Mouse (Mus musculus) midbrain, embryonic 13.5 days (tissue): ENCODE measurements around the gene Mospd3. TPM values are rescaled to one million over a fixed set of nuclear protein-coding genes. Genes with fewer than 3 reads are reported as not detected.
A peak's percentile ranks its signal among the peaks of the same experiment; 100 is the strongest.

Source experiments
- ATAC-seq: fragments of 200-750 bp; cut with Nextera tagmentation; 2 replicates; pipeline ENCODE4 v1.8.0; 2017; ENCODE audit warnings: mild to moderate bottlenecking, moderate TSS enrichment, moderate library complexity
- H3K27ac ChIP-seq: fragments of 300-500 bp; sonication (generic); 2 replicates; pipeline ENCODE4 v1.5.1; 2015; ENCODE audit warnings: inconsistent platforms, mild to moderate bottlenecking, moderate library complexity
- H3K27me3 ChIP-seq: fragments of 300-500 bp; sonication (generic); 2 replicates; pipeline ENCODE4 v1.6.1; 2015; ENCODE audit warnings: mild to moderate bottlenecking, inconsistent platforms
- H3K36me3 ChIP-seq: fragments of 300-500 bp; sonication (generic); 2 replicates; pipeline ENCODE4 v1.6.1; 2015; ENCODE audit warnings: mild to moderate bottlenecking, inconsistent platforms
- H3K4me1 ChIP-seq: fragments of 300-500 bp; sonication (generic); replicated peaks from 2 replicates; pipeline ENCODE4 v1.6.1; 2015; ENCODE audit warnings: inconsistent platforms
- H3K4me2 ChIP-seq: fragments of 300-500 bp; sonication (generic); replicated peaks from 2 replicates; pipeline ENCODE4 v1.6.1; 2015; ENCODE audit warnings: moderate library complexity, mild to moderate bottlenecking, inconsistent platforms
- H3K4me3 ChIP-seq: fragments of 300-500 bp; sonication (generic); replicated peaks from 2 replicates; pipeline ENCODE4 v1.5.1; 2015; ENCODE audit warnings: mild to moderate bottlenecking, inconsistent platforms
- H3K9ac ChIP-seq: fragments of 300-500 bp; sonication (generic); replicated peaks from 2 replicates; pipeline ENCODE4 v1.6.1; 2015; ENCODE audit warnings: mild to moderate bottlenecking, inconsistent platforms
- H3K9me3 ChIP-seq: fragments of 300-500 bp; sonication (generic); 2 replicates; pipeline ENCODE4 v1.6.1; 2016; ENCODE audit warnings: mild to moderate bottlenecking, inconsistent platforms
- WGBS: fragments of 180-500 bp; shearing (Covaris S2); methylation state at CpG from one replicate; pipeline ENCODE4 v1.1.7; 2015; 5-methylcytosine and 5-hydroxymethylcytosine counted together
- polyA plus RNA-seq: library from polyadenylated mRNA; unstranded; fragments of >200 nt; fragmentation: Nextera tagmentation; extraction: Ambion mirVana; gene quantifications from 2 replicates; pipeline ENCODE4 v1.2.1, GENCODE M21; 2015

Mospd3 gene
- polyA plus RNA-seq, 1 experiment from 2014 or later: 43.1 TPM

GRCm38 (mm10) chr5:137613550-137613949 lies 12.7 kb upstream of the Mospd3 start, which contains the start of gene Pcolce:
Pcolce (minus strand) TSS chr5:137613784.
- no peaks in the 10 kb centered on the region for H3K36me3 ChIP-seq
- H3K27me3 ChIP-seq: peaks cover 11% of the 10 kb centered on the region
- no peak within 1 kb of the TSS for H3K4me2 ChIP-seq
- WGBS: 69% methylated on average over 11 of the region's 11 CpGs
- no peak within 1 kb of the TSS for H3K4me3 ChIP-seq
- no peaks in the 10 kb centered on the region for H3K9me3 ChIP-seq
- H3K27ac ChIP-seq: 0 out of 2 replicates have a peak within 1 kb of the TSS, but pooled peaks have one; percentile 19
- peaks cover 29% of the 10 kb centered on the region for H3K4me1 ChIP-seq
- peak within 1 kb of the TSS; percentile 32; the same call in 1 of the 2 replicates for H3K9ac ChIP-seq
- no peak for ATAC-seq

GRCm38 (mm10) chr5:137613076-137613475 lies 12.2 kb upstream of the Mospd3 start:
- Histone ChIP-seq H3K4me3 (no peak overlapping the region), H3K4me2 (no peak overlapping the region), H3K9me3 (no peaks in the 10 kb centered on the region), H3K4me1 (peaks cover 34% of the 10 kb centered on the region), H3K27ac (0 out of 2 replicates have a peak overlapping the region, but pooled peaks have one; percentile 19), H3K27me3 (peaks cover 16% of the 10 kb centered on the region), H3K9ac (peak overlapping the region; percentile 32; the same call in 1 of the 2 replicates), H3K36me3 (no peaks in the 10 kb centered on the region)
- ATAC-seq: no peak
- WGBS: 61% methylated on average over 5 of the region's 5 CpGs

GRCm38 (mm10) chr5:137611245-137611602 lies 10.4 kb upstream of the Mospd3 start:
- Histone ChIP-seq H3K4me1 (peaks cover 38% of the 10 kb centered on the region), H3K4me3 (no peak overlapping the region), H3K27me3 (peaks cover 29% of the 10 kb centered on the region), H3K4me2 (no peak overlapping the region), H3K36me3 (no peaks in the 10 kb centered on the region), H3K9ac (peak overlapping the region; percentile 52), H3K9me3 (no peaks in the 10 kb centered on the region), H3K27ac (peak overlapping the region; percentile 47)
- 26% methylated on average over 6 of the region's 6 CpGs for WGBS
- no peak for ATAC-seq

- Histone ChIP-seq H3K4me2 (no peak overlapping the region), H3K4me1 (peaks cover 38% of the 10 kb centered on the region), H3K4me3 (no peak overlapping the region), H3K27ac (peak overlapping the region; percentile 47), H3K36me3 (no peaks in the 10 kb centered on the region), H3K27me3 (peaks cover 29% of the 10 kb centered on the region), H3K9me3 (no peaks in the 10 kb centered on the region), H3K9ac (peak overlapping the region; percentile 52)
- peak; percentile 49 for ATAC-seq
- 21% methylated on average over 12 of the region's 12 CpGs for WGBS
These were observed 9.8 kb upstream of the Mospd3 start for GRCm38 (mm10) chr5:137610548-137611244.

DNA sequence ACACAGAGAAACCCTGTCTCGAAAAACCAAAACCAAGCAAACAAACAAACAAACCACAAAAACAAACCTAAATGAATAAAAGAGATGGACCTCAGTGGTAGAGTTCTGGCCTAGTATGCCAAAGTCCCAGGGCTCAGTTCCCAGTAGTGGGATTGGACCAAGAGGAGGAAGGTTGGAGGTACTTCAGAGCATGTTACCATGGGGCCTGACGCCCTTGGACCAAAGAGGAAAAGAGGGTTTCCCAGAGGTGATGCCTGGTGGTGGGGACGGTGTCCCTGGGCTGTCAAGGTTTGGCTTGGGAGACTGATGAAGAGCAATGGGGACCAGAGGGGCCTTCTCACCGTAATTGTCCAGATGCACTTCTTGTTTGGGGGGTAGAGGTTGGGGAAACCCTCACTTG lies 9.2 kb upstream of the Mospd3 start:
- Histone ChIP-seq H3K9ac (no peak overlapping the region), H3K36me3 (no peaks in the 10 kb centered on the region), H3K4me2 (no peak overlapping the region), H3K27me3 (peaks cover 29% of the 10 kb centered on the region), H3K9me3 (no peaks in the 10 kb centered on the region), H3K4me3 (no peak overlapping the region), H3K4me1 (peaks cover 38% of the 10 kb centered on the region), H3K27ac (no peak overlapping the region)
- 78% methylated on average over 4 of the region's 4 CpGs for WGBS
- no peak for ATAC-seq

DNA sequence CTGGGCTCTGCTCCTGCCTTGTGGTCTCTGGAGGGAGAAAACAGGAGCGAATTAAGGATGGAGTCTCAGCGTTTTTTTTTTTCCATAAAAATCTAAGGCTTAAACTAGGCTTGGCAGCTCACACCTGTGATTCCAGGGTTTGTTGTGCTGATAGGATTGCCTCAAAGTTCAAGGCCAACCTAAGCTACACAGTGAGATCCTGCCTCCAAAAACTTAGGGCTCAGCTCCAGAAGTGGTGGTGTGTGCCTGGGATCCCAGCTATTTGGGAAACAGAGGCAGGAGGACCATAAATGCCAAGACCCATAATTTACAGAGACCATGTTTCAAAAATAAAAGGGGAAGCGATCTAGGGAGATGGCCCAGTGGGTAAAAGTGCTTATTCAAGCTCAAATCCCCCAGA lies 8.4 kb upstream of the Mospd3 start:
- no peaks in the 10 kb centered on the region for H3K36me3 ChIP-seq
- H3K4me2 ChIP-seq: no peak overlapping the region
- H3K4me1 ChIP-seq: peaks cover 38% of the 10 kb centered on the region
- H3K27ac ChIP-seq: no peak overlapping the region
- peaks cover 29% of the 10 kb centered on the region for H3K27me3 ChIP-seq
- H3K9me3 ChIP-seq: no peaks in the 10 kb centered on the region
- no peak for ATAC-seq
- no peak overlapping the region for H3K9ac ChIP-seq
- WGBS: 66% methylated on average over 3 of the region's 3 CpGs
- no peak overlapping the region for H3K4me3 ChIP-seq

- H3K4me3 ChIP-seq: no peak overlapping the region
- no peak overlapping the region for H3K27ac ChIP-seq
- H3K36me3 ChIP-seq: no peaks in the 10 kb centered on the region
- no peak for ATAC-seq
- peaks cover 43% of the 10 kb centered on the region for H3K4me1 ChIP-seq
- peak overlapping the region; percentile 39; the same call in 1 of the 2 replicates for H3K9ac ChIP-seq
- peaks cover 29% of the 10 kb centered on the region for H3K27me3 ChIP-seq
- no peaks in the 10 kb centered on the region for H3K9me3 ChIP-seq
- peak overlapping the region; percentile 36 for H3K4me2 ChIP-seq
- WGBS: 19% methylated on average over 23 of the region's 23 CpGs
These were observed 7.9 kb upstream of the Mospd3 start for GRCm38 (mm10) chr5:137608654-137609190.

DNA sequence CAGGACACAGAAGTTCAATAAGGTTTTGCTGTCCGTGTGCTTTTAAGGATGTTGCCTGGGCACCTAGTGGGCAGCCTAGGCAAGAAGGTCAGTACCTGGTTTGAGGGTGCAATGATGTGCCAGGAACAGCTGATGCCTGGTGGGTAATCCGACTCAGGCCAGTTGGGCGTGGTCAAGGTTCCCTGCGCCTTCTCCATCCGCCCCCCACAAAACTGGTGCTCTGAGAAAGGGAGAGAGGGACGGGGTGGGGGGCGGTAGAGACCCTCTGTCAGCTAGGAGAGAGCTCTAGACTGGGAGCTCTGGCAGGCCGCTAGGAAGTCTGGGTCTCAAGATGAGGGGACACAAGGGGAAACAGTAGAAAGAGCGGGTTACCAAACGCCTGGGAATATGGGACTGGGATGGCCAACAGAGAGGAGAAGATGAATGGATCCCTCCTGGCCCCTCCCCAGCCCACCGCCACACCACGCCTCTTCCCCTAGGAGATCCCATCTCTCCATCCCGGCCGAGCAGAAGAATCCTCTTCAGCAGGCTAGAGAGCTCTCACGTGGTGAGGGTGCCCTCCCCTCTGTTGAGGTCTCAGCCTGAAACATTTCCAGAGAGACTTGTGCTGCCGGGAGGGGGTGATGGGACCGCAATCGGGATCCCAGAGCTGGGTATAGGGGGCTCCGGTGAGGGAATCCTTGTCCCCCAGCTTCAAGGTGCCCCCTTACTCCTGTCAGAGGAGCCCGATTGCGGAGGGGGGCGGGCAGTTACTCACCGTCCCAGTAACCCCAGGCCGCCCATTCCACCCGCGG lies 7.2 kb upstream of the Mospd3 start:
- peaks cover 48% of the 10 kb centered on the region for H3K4me1 ChIP-seq
- H3K4me2 ChIP-seq: peak overlapping the region; percentile 36
- 9% methylated on average over 26 of the region's 26 CpGs for WGBS
- H3K27ac ChIP-seq: no peak overlapping the region
- peaks cover 29% of the 10 kb centered on the region for H3K27me3 ChIP-seq
- no peaks in the 10 kb centered on the region for H3K9me3 ChIP-seq
- H3K4me3 ChIP-seq: no peak overlapping the region
- ATAC-seq: no peak
- no peaks in the 10 kb centered on the region for H3K36me3 ChIP-seq
- H3K9ac ChIP-seq: peak overlapping the region; percentile 39

DNA sequence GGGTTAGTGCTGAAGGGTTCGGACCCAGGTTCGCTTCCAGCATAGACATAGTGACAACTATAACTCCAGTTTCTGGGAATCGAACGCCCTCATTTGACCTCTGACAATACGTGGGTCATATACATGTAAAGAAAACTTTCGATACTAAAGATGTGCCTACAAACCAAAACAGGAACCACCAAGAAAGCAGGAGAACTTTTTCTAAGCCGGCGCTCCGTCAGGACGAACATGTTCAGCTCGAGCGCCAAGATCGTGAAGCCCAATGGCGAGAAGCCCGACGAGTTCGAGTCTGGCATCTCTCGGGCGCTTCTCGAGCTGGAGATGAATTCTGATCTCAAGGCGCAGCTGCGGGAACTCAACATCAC lies 489 bp upstream of the Mospd3 start:
- Histone ChIP-seq H3K4me1 (peaks cover 42% of the 10 kb centered on the region), H3K9ac (peak overlapping the region; percentile 63), H3K27me3 (no peaks in the 10 kb centered on the region), H3K27ac (no peak overlapping the region), H3K4me3 (peak overlapping the region; percentile 69), H3K4me2 (peak overlapping the region; percentile 87), H3K36me3 (peaks cover 15% of the 10 kb centered on the region), H3K9me3 (no peaks in the 10 kb centered on the region)
- ATAC-seq: no peak
- WGBS: under 1% methylated on average over 22 of the region's 22 CpGs

DNA sequence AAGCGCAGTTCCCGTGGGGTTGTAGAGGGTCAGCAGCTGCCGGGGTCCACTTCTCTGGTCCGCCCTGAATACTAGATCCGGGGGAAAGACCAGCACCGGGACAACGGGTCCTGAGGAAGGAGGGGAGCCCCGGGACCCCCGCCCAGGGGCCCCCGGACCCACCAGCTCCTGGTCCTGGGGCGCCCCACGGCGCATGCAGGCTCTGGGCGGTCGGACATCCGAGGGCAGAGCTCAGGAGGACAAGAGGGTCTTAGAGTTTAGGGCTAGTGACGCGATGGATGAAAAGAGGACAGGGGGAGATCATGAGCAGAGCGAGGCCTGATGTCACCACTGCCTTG lies 608 bp downstream of the Mospd3 start:
- 2% methylated on average over 19 of the region's 19 CpGs for WGBS
- H3K36me3 ChIP-seq: peaks cover 15% of the 10 kb centered on the region
- H3K4me1 ChIP-seq: peaks cover 42% of the 10 kb centered on the region
- H3K9me3 ChIP-seq: no peaks in the 10 kb centered on the region
- H3K27ac ChIP-seq: peak overlapping the region; percentile 84
- peak overlapping the region; percentile 82 for H3K9ac ChIP-seq
- no peak; the same call in 1 of the 2 replicates for ATAC-seq
- peak overlapping the region; percentile 87 for H3K4me2 ChIP-seq
- peak overlapping the region; percentile 69 for H3K4me3 ChIP-seq
- no peaks in the 10 kb centered on the region for H3K27me3 ChIP-seq

- H3K4me1 ChIP-seq: peaks cover 42% of the 10 kb centered on the region
- H3K9me3 ChIP-seq: no peaks in the 10 kb centered on the region
- peak overlapping the region; percentile 69 for H3K4me3 ChIP-seq
- 61% methylated on average over 9 of the region's 9 CpGs for WGBS
- peaks cover 15% of the 10 kb centered on the region for H3K36me3 ChIP-seq
- H3K27me3 ChIP-seq: no peaks in the 10 kb centered on the region
- H3K9ac ChIP-seq: peak overlapping the region; percentile 82
- H3K4me2 ChIP-seq: peak overlapping the region; percentile 87
- no peak for ATAC-seq
- H3K27ac ChIP-seq: peak overlapping the region; percentile 84; the same call in 1 of the 2 replicates
These were observed 1.3 kb downstream of the Mospd3 start for GRCm38 (mm10) chr5:137599600-137599999.
